Mouse (Mus musculus) lung, adult 2 months (tissue): ENCODE measurements around the gene Lipo1. TPM values are rescaled to one million over a fixed set of nuclear protein-coding genes. Genes with fewer than 3 reads are reported as not detected.
A peak's percentile ranks its signal among the peaks of the same experiment; 100 is the strongest.
"Not testable (repeated sequence)": the region's sequence is repeated elsewhere in the genome, so short reads cannot be mapped to it uniquely, and the experiment has no call there.

ENCODE experiments used
- DNase-seq: peaks from one replicate; pipeline ENCODE4 v3.0.0; 2022
- H3K4me1 ChIP-seq: fragments of 200-500 bp; 2 replicates; pipeline ENCODE4 v1.6.1; 2011; ENCODE audit warnings: low read length; ENCODE audit not compliant: control insufficient read depth, insufficient read depth
- H3K4me3 ChIP-seq: fragments of 200-500 bp; replicated peaks from 2 replicates; pipeline ENCODE3; 2011; ENCODE audit warnings: low read depth, mild to moderate bottlenecking, control low read depth, low read length; ENCODE audit errors: extremely low read depth
- CTCF ChIP-seq: fragments of 200-500 bp; IDR thresholded peaks from 2 replicates; pipeline ENCODE4 v1.5.1; 2011; ENCODE audit warnings: mild to moderate bottlenecking, low read length, control low read depth; ENCODE audit not compliant: insufficient read depth
- POLR2A ChIP-seq: fragments of 200-500 bp; IDR thresholded peaks from 2 replicates; pipeline ENCODE4 v1.6.1; 2011; ENCODE audit warnings: low read depth, mild to moderate bottlenecking, control low read depth, low read length, borderline replicate concordance; ENCODE audit errors: extremely low read depth
- WGBS: fragments of 180-500 bp; shearing (Covaris S2); methylation state at CpG from one replicate; pipeline ENCODE4 v1.1.7; 2018; 5-methylcytosine and 5-hydroxymethylcytosine counted together
- polyA plus RNA-seq: library from polyadenylated mRNA; depleted of rRNA; stranded (reverse); fragments of >200 nt; gene quantifications from 2 replicates; pipeline ENCODE4 v1.2.3, GENCODE M21; 2012; rRNA removed

Lipo1 gene
- polyA plus RNA-seq: not detected in 2 replicates

- not testable (repeated sequence) for DNase-seq, H3K4me3 ChIP-seq, H3K4me1 ChIP-seq
Observed at GRCm38 (mm10) chr19:33787359-33787758, at the start of gene Lipo1. Gene Lipo1, minus strand, starts transcription at chr19:33787459.

GRCm38 (mm10) chr19:33786576-33787277, 532 bp downstream of the Lipo1 start:
- Histone ChIP-seq H3K4me1 (no peaks in the 10 kb centered on the region), H3K4me3 (no peak overlapping the region)
- WGBS: 84% methylated on average over 12 of the region's 12 CpGs
- DNase-seq: no peak
- TF ChIP-seq CTCF (no peak), POLR2A (no peak)

GRCm38 (mm10) chr19:33761287-33762086, 25.8 kb downstream of the Lipo1 start, which contains the start of gene Lipo3:
Gene Lipo3, minus strand, starts transcription at chr19:33761951.
- WGBS: 36% methylated on average over 17 of the region's 41 CpGs
- H3K4me3 ChIP-seq, H3K4me1 ChIP-seq: not testable (repeated sequence)
- DNase-seq: peak; percentile 16

GRCm38 (mm10) chr19:33751259-33751658, 36.0 kb downstream of the Lipo1 start, which contains the start of gene Lipo2:
Gene Lipo2, minus strand, starts transcription at chr19:33751359.
- H3K4me1 ChIP-seq, DNase-seq, H3K4me3 ChIP-seq: not testable (repeated sequence)
- WGBS: 88% methylated on average over 1 of the region's 1 CpGs

Other genes starting within 250 kb of the Lipo1 start
- not detected in 2 replicates for gene Gm8978, start 162.2 kb downstream of the Lipo1 start, polyA plus RNA-seq
- not detected in 2 replicates for gene Lipo2, start 36.1 kb downstream of the Lipo1 start, polyA plus RNA-seq
- gene Lipo3, start 25.5 kb downstream of the Lipo1 start, polyA plus RNA-seq: 5.8 and 6.7 TPM in 2 replicates
- 0.25 and 0.37 TPM in 2 replicates for gene Lipf, start 173.7 kb upstream of the Lipo1 start, polyA plus RNA-seq
- gene Lipk, start 220.8 kb upstream of the Lipo1 start, polyA plus RNA-seq: 1.7 TPM in 1 of 2 replicates, not detected in the other